Mouse (Mus musculus) liver, postnatal 0 days (tissue): ENCODE measurements around the gene Prtn3.
A peak's percentile ranks its signal among the peaks of the same experiment; 100 is the strongest.
"Not testable (repeated sequence)": the region's sequence is repeated elsewhere in the genome, so short reads cannot be mapped to it uniquely, and the experiment has no call there.

Experiments used
- CTCF ChIP-seq: sonication (generic); IDR thresholded peaks from 2 replicates; pipeline ENCODE4 v1.5.1; 2016; ENCODE audit warnings: antibody characterized with exemption, low read depth
- EP300 ChIP-seq: IDR thresholded peaks from 2 replicates; pipeline ENCODE4 v1.6.1; 2016; ENCODE audit warnings: antibody characterized with exemption, low read depth, mild to moderate bottlenecking

- TF ChIP-seq CTCF, result peak; percentile 91
- TF ChIP-seq EP300, result not testable (repeated sequence)
Measured at GRCm38 (mm10) chr10:79892451-79893118, 18.3 kb downstream of the Prtn3 start.
